Mouse (Mus musculus) lung, postnatal 10 days (tissue): Measurements from ENCODE around the gene Lce1l.
"Not testable (repeated sequence)": the region's sequence is repeated elsewhere in the genome, so short reads cannot be mapped to it uniquely, and the experiment has no call there.

ENCODE experiments used
- DNase-seq: peaks from one replicate; pipeline ENCODE4 v3.0.0; 2021

Lce1l gene

DNA sequence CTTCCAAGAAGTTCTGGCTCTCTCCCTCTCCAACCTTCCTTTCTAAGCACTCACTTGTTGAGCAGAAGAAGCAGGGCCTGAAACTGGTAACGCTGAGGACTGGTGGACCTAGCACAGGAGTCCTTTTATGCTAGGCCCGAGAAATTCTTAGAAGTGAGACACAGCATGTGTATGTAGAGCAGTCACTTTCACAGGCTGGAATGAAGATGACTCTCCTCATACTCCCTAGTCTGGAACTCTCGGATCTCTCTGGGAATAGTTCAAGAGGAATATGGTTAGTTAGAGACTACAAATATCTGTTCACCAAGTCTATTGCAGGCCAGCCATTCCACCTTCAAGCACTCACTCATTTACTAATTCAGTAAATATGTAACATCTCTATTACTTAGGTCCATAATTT is at the start of gene Lce1l:
Gene Lce1l (minus strand): TSS at position 101 of the 400 bp plus-strand sequence.
- DNase-seq, result no peak

DNA sequence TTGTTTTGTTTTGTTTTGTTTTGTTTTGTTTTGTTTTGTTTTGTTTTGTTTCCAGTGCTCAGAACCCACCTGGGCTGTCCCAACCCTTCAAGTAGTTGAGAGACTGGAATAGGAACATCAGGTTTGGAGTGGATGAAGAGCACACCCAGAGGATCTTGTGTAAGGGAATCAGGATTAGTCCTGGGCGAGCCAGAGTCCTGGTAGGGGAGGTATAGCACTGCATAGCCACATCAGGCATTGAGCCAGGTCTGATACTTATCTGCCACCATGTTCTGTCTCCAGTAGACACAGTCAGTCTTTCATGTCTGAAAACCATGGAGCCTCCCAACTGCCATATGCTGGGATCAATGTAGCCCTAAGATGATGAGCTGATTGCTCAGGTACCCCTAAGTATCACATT is 43.4 kb upstream of the Lce1l start:
- no peak for DNase-seq

GRCm38 (mm10) chr3:92894063-92894462 is 43.0 kb upstream of the Lce1l start:
- DNase-seq, result peak; percentile 3

- no peak for DNase-seq
Observed at GRCm38 (mm10) chr3:92874180-92874579, 23.1 kb upstream of the Lce1l start.

GRCm38 (mm10) chr3:92870116-92870515 is 19.0 kb upstream of the Lce1l start, which contains the start of gene 2310050C09Rik:
Gene 2310050C09Rik (minus strand): TSS chr3:92870216.
- no peak for DNase-seq

DNA sequence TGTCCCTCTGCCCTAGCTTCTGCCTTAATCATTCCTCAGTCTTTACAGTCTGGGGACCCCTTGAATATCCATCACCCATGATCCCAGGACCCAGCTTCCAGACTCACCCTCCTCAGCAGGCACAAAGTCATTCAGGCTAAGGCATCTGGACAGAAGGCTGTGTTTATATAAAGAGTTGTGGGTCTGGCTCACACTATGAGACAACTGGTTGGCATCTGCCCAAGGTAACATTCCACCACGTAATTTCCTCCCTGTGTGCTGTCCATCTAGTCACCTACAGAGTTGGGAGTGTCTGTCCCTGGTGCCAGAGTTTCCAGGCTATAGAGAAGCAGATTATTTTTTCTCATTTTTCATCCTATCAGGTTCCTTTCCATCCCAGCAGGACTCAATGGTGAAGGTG is 24.0 kb downstream of the Lce1l start, which contains the start of gene Kprp:
Gene Kprp (minus strand): TSS at position 140 of the 400 bp plus-strand sequence.
- DNase-seq, result peak; percentile 13

DNA sequence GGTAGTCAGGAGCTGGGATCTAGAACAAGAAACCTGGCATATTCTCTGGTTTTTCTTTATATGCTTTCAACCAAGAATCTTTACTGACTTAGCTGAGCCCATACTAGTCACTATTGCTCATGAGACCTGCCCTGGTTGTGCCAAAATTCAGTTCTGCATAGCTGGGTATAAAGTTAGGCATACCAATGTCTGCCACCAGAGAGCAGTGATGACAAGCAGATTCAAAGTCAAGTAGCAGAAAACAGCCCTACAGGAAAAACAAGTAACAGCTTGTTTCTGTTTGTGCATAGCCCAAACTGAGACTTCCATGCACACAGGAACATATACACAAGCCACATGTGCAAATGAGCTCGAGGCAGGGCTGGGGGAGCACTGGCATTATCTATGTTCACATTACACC is 25.3 kb downstream of the Lce1l start:
- DNase-seq, result no peak

DNA sequence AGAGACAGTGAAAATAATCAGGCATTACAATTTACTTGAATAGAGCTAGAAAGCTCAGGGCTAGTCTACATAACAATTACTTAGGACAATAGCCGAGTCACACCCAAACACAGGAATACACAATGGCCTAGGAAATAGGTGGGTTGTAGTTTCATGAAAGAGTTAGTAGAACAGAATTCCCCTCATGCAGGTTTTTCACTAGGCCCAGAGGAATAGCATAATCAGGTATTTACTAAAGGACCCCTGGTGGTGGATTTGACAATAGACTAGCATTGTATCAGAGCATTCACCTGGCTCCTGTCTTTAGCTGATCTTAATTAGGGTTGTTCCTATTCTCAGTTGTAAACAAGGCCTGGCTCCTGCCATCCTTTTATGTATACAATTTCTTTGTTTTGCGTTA is 35.0 kb downstream of the Lce1l start:
- not testable (repeated sequence) for DNase-seq

GRCm38 (mm10) chr3:92815581-92815980 is 35.5 kb downstream of the Lce1l start:
- no peak for DNase-seq

DNA sequence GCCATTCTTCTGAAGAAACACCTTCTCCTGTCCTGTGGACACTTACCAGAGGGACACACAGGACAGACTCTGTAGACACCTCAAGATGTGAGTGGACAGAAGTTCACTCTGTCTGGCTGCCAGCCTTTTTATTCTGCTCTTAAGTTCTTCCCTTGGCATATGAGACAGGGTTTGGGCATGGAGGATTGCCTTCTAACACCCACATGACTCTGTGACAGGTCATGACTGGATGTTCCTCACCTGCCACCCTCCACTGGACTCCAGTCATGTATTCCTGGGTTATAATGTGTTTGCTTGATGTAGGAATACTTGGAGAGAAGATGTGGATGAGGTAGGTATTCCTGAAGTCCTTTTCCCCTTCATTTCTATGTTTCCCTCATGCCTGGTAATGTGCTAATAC is 43.3 kb downstream of the Lce1l start, which contains the start of gene Lce1k:
Gene Lce1k (minus strand): TSS at position 101 of the 400 bp plus-strand sequence.
- no peak for DNase-seq
